Mouse (Mus musculus) left cerebral cortex, postnatal 36 days (tissue): ENCODE measurements around the gene Cd72. TPM values are rescaled to one million over a fixed set of nuclear protein-coding genes. Genes with fewer than 3 reads are reported as not detected.

Source experiments
- DNase-seq, 2 experiments: peaks; one replicate each; pipeline ENCODE4 v3.0.0; 2021 to 2022; ENCODE audit warnings: low spot score in 2 of 2, mixed read lengths in 1 of 2
- intact Hi-C: fragments of 180-260 bp; cut with DNase I; formaldehyde crosslinking; loops from one replicate; pipeline ENCODE4 v1.15.1; 2025
- total RNA-seq, 2 experiments: library from RNA; stranded (reverse); gene quantifications; 2 replicates each; pipeline ENCODE4 v1.2.3; 2021

The Cd72 gene
- total RNA-seq, 2 experiments from 2014 or later: 0.59 to 1.2 TPM

- intact Hi-C loops: no loop called here
- no peak for DNase-seq
These were observed 26.6 kb upstream of the Cd72 start for GRCm38 (mm10) chr4:43480985-43481384.

GRCm38 (mm10) chr4:43478906-43479832 is 24.7 kb upstream of the Cd72 start:
- intact Hi-C loops: loop anchor here (1.0 kb wide), 1 partner anchor 37 kb away; no protein-coding TSS in a partner anchor
- no peak for DNase-seq

- intact Hi-C loops: loop anchor here (1.0 kb wide), 1 partner anchor 36 kb away; no protein-coding TSS in a partner anchor
- no peak for DNase-seq
These were observed 24.1 kb upstream of the Cd72 start for GRCm38 (mm10) chr4:43478534-43478858.

GRCm38 (mm10) chr4:43477857-43478533 is 23.6 kb upstream of the Cd72 start:
- DNase-seq: peak; percentile 79 to 81
- intact Hi-C loops: loop anchor here (1.0 kb wide), 1 partner anchor 36 kb away; no protein-coding TSS in a partner anchor

- intact Hi-C loops: no loop called here
- no peak for DNase-seq
These were observed 22.2 kb upstream of the Cd72 start for GRCm38 (mm10) chr4:43476604-43477003.

- DNase-seq: no peak
- intact Hi-C loops: no loop called here
These were observed 19.2 kb upstream of the Cd72 start for GRCm38 (mm10) chr4:43473636-43474035.

GRCm38 (mm10) chr4:43470301-43470700 is 15.9 kb upstream of the Cd72 start:
- intact Hi-C loops: no loop called here
- DNase-seq: no peak

GRCm38 (mm10) chr4:43466872-43467271 is 12.4 kb upstream of the Cd72 start:
- intact Hi-C loops: no loop called here
- DNase-seq: no peak

- intact Hi-C loops: no loop called here
- no peak for DNase-seq
These were observed 11.5 kb upstream of the Cd72 start for GRCm38 (mm10) chr4:43465935-43466334.

GRCm38 (mm10) chr4:43463102-43463501 is 8.7 kb upstream of the Cd72 start:
- intact Hi-C loops: no loop called here
- DNase-seq: no peak

- DNase-seq: no peak
- intact Hi-C loops: no loop called here
These were observed 2.7 kb upstream of the Cd72 start for GRCm38 (mm10) chr4:43457124-43457523.

GRCm38 (mm10) chr4:43456470-43456869 is 2.0 kb upstream of the Cd72 start:
- intact Hi-C loops: no loop called here
- DNase-seq: no peak

GRCm38 (mm10) chr4:43453413-43453812 is 1.0 kb downstream of the Cd72 start:
- intact Hi-C loops: no loop called here
- DNase-seq: no peak

GRCm38 (mm10) chr4:43452315-43452714 is 2.1 kb downstream of the Cd72 start:
- intact Hi-C loops: no loop called here

GRCm38 (mm10) chr4:43448554-43448953 is 5.9 kb downstream of the Cd72 start:
- intact Hi-C loops: no loop called here
- DNase-seq: no peak

More at GRCm38 (mm10) chr4:43452315-43452714, 2.1 kb downstream of the Cd72 start:
- no peak for DNase-seq

GRCm38 (mm10) chr4:43447251-43447650 is 7.2 kb downstream of the Cd72 start:
- intact Hi-C loops: no loop called here
- DNase-seq: no peak

GRCm38 (mm10) chr4:43443511-43443910 is 10.9 kb downstream of the Cd72 start:
- intact Hi-C loops: loop anchor here (2.0 kb wide), 1 partner anchor 119 kb away; the partner anchor contains the start of genes Creb3 and Tln1
- DNase-seq: no peak

GRCm38 (mm10) chr4:43442456-43443361 is 11.7 kb downstream of the Cd72 start:
- intact Hi-C loops: loop anchor here (1.0 to 2.0 kb wide), 3 partner anchors 36 to 120 kb away; partner anchors contain the start of genes Creb3 and Tln1
- peak; percentile 76 to 80 for DNase-seq

GRCm38 (mm10) chr4:43442044-43442443 is 12.4 kb downstream of the Cd72 start:
- DNase-seq: peak; percentile 99 to 100
- intact Hi-C loops: loop anchor here (1.0 to 2.0 kb wide), 3 partner anchors 36 to 121 kb away; partner anchors contain the start of genes Creb3 and Tln1
